Mouse (Mus musculus): ENCODE results near the gene Mtpn.
A peak's percentile ranks its signal among the peaks of the same experiment; 100 is the strongest.

Mtpn gene

GRCm38 (mm10) chr6:35539304-35540009 lies at the start of gene Mtpn:
Gene Mtpn, minus strand, starts transcription at chr6:35539888.
- DNase-seq (ENCODE audit: low spot score) = peak; percentile 98

- no peak for DNase-seq (ENCODE audit: low spot score)
These were observed 29.0 kb upstream of the Mtpn start for GRCm38 (mm10) chr6:35568731-35569130.

DNA sequence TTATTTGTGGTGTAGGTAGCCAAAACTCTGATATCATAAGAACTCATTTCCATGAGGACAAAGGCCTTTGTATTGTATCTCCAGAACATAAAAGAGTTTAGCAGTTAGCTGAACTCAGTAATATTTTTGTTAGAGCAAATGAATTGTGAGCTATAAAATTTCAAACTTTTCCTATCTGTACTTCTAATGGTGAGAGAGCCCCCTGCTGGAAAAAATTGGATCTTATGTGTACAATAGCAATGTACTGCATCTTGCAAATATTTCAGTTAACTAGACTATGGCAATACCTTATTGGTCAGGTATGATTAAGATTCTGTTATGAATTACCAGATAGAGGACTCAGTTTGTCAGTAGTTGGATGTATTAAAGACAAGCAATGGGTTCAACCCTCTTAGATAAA lies 28.1 kb upstream of the Mtpn start:
- DNase-seq (ENCODE audit: low spot score) = peak; percentile 16

DNA sequence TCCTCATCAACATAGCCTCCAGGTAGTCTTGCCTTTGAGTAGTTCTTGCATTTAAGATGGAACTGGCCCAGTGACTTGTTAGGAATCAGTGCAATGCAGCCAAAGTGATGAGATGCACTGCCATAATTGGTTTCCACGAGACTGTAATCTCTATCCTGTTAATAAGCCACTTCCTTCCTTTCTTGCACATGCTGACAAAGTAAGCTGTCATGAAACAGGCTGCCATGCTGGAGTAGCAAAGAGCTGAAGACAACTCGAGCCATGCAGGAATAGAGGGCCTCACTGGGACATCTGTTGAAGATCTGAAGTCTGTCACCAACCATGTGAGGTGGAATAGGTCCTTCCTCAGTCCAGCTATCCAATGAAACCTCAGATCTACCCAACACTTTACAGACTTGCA lies 20.3 kb upstream of the Mtpn start:
- no peak for DNase-seq (ENCODE audit: low spot score)

- no peak for DNase-seq (ENCODE audit: low spot score)
These were observed 4.7 kb upstream of the Mtpn start for GRCm38 (mm10) chr6:35544352-35544751.

GRCm38 (mm10) chr6:35542656-35543400 lies 3.1 kb upstream of the Mtpn start:
- DNase-seq (ENCODE audit: low spot score) = no peak

DNA sequence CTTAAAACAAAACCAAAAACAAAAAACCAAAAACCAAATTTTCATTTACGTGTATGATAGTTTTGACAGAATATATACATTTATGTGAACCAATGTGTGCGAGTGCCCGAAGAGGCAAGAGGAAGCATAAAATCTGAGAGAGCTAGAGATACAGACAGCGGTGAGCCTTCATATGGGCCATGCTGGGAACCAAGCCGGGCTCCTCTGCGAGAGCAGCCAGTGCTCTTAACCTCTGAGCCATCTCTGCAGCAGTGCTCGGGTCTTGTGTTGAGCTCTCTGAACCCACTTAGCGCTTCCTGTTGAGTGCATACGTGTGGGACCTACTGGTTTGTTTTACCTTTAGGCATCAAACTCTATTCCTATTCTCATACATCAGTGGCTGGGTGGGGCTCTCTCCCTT lies 689 bp upstream of the Mtpn start:
- no peak for DNase-seq (ENCODE audit: low spot score)

DNA sequence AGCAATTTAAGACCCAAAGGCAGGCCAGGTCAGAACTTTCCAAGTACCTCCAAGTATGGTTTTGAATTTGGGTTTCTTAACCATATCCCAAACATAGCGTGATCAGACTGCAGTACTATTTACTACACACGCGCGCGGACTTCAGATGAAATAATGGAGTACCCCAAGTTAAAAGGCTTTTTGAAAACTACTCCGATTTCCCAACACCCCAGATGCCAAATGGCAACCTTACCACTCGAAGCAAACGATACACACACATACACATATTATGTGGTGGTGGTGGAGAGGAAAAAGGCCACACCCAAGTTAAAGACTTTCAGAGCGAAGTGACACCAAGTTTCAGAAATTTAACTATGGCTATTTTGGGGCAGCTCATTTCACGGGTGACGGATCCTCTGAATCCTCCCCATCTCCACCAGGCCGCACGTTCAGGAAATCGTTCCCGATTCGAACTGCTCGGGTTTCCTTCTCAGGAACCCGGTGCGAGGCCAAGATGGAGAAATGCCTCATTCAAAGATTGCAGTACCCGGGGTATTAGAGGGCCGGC lies 858 bp downstream of the Mtpn start:
- no peak for DNase-seq (ENCODE audit: low spot score)

- no peak for DNase-seq (ENCODE audit: low spot score)
These were observed 3.7 kb downstream of the Mtpn start for GRCm38 (mm10) chr6:35536021-35536420.

DNA sequence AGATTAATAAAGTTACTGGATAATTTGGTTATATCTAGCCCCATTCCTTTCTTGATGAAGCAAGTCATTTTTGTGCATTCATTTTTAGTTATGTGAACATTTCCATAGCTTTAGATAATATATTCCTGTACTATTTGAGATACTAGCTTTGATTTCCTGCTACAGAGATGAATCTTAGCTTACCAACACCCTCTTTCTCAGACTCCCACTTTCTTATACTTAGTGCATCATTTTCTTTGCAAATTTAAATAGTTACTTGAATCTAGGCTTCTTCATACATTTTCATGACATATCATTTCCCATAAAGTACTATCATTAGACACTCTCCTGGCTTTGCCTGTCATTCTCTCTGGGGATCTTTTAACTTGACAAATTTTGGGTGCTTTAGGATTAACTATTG lies 26.3 kb downstream of the Mtpn start:
- no peak for DNase-seq (ENCODE audit: low spot score)

DNA sequence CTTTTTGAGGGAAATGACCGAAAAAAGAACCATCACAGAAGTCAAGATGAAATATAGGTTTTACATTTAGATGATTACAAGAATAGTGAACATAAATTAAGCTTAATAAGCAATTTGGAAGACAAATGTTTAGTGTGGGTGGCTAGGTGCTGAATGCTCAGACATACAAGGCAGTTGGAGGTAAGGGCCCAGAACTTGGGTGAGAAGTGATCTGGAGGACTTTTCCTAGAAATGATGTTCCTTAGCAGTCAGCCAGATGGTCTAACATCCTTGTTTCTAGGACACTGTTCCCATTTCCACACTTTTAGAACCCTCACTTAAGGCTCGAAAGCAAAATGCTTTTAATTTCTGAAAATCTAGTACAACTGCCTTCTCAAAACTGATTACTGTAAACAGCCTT lies 34.9 kb downstream of the Mtpn start:
- DNase-seq (ENCODE audit: low spot score) = no peak

GRCm38 (mm10) chr6:35502904-35503303 lies 36.8 kb downstream of the Mtpn start:
- no peak for DNase-seq (ENCODE audit: low spot score)

DNA sequence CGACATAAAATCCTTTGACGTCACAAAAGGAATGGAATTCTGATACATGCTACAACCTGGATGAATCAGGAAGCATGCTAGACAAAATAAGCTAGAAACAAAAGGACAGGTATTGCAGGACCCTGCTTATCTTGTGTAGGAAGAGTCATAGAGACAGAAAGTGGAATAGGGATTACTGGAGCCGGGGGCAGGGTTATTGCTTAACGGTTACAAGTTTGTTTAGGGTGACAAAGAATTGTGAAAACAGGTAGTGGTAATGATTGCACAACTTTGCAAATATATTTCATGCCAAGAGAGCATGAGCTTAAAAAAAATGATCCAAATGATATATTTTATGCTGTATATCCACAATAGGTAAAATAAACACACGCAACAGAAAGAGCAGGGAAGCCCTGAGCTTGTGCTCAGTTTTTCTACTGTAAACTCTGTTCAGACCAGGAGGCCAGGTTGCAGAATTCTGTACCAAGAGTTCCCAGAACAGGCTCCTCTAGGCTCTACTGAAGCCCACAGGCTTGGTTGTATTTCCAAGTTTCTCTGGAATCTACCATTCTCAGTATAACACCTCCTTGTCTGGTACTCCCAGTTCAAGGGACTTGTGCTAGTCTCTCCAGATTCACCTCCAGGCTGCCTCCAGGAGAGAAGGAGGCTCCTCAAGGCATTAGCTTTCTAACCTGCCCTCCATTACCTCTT lies 39.6 kb downstream of the Mtpn start:
- DNase-seq (ENCODE audit: low spot score) = no peak

DNA sequence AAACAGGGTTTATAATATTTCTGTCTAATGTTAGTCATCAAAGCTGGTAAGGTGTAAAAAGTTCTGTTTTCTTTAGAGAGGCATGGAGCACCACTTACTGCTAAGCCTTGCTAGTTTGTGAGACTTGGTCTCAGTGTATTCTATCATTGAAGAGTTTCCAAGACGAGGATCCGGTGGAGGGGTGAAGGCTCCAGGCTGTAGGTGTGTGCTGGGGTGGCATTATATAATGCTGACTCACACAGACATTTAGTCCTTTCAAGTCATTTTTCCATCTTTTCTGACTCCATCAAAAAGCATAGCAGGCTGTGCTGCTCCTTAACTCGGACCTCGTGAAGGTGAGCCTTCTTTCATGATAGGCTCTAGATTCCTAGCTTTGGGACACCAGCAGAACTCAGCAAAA lies 42.3 kb downstream of the Mtpn start:
- DNase-seq (ENCODE audit: low spot score) = no peak

- no peak for DNase-seq (ENCODE audit: low spot score)
These were observed 45.8 kb downstream of the Mtpn start for GRCm38 (mm10) chr6:35493851-35494250.

DNA sequence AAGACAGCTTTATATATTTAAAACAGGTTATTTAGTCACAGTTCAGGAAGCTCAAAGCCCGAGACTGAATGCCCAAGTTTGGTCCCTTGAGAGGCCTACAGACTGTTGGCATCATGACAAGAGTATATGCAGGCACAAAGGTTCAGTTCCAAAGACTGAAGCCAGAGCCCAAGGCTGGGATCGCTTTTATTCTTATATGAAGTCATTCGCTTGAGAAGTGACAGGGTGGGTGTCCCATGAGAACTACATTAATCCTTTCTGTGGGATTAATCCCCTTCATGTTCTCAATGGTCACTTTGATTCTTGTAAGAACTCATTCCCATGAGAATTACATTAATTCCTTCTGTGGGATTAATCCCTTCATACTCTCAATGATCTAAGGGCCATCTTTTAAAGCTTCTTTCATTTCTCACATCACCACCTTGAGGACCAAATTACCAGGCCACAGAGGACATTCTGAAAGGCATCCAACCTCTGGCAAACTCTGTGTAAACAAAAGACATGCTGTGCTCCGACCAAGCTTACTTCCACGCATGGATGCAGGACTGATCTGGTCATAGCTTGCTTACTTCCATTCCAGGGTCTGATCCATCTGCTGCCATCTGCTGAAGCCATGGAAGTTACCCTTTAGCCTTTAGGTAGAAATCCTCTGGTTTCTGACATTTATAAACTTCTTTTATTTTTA lies 59.9 kb downstream of the Mtpn start:
- DNase-seq (ENCODE audit: low spot score) = no peak

DNA sequence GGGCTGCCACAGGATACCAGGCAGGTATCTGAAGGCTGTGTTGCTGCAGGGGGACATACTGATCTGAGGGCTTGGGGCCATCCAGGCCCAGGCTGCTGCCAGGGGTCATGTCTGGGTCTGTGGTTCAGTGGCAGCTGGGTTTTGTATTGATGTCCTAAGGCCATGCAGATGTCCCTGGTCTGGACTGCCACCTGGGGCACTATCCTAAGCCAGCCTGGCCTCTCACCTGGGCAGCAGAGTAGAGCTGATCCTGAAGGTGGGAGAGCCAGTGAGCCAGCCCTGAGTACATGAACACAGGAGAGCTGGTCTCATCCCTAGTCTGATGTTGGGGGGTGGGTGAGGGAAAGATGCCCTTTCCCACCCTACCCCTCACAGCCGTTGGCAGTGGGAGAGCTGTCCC lies 62.9 kb downstream of the Mtpn start:
- no peak for DNase-seq (ENCODE audit: low spot score)

DNA sequence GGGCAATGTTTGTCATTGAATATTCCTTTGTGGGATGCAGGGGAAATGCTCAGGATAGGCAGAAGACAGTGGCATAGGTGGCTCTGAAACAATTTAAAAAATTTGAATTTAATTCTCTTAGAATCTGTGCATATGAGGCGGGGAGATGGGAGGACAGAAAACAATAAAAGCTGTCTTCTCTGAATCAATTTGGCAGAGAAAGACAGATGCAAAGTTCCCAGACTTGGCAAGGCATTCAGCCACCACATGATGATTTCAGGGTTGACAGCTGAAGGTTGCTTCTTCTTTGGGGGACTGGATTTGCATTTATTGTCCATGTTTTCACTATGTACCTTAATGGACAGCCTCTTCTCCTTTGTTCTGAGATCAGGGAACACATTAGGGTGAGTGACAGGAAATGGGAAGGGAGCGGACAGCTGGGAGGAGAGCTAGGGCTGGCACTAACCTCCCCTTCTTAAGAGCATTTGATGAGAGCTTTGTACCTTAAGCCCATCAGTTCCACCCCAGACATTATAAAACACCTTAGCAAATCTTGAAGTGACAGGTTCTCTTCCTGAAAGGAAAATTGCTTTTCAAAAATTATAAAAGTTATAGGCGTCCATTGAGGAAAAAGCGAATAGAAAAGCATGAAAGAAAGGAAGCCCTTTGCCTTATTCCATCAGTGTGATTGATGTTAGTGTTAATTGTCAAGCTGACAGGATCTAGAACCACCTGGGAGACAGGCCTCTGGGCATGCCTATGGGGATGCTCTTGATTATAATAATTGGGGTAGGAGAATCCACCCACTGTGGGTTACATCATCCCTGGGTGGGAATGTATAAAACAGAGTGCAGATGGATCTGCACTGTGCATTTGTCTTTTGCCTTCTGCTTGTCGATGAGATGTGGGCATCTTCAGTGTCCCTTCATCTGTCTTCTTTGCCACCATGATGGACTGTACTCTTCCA lies 76.0 kb downstream of the Mtpn start:
- no peak for DNase-seq (ENCODE audit: low spot score)

- no peak for DNase-seq (ENCODE audit: low spot score)
These were observed 77.2 kb downstream of the Mtpn start for GRCm38 (mm10) chr6:35462484-35462883.
